In genomic region chr1:12507997-12508396, GRCm38 (mm10) we compare ENCODE assay signal across 26 mouse cellular contexts.
DNase-seq lines count a peak whose midpoint lies in the region; ATAC-seq lines count a peak whose summit lies in the region.
"Had no signal": no experiment of that assay in that cellular context is flagged by ENCODE, and none has a peak within 500 bp of the region (broad histone marks: within the 10 kb centered on the region; RNA-seq: fewer than 3 reads in every experiment).

No protein-coding gene starts in this region.

- H3K27ac ChIP-seq in embryonic facial prominence, embryonic 14.5 days (replicated peaks; ENCODE audit: low read depth, low read length), result no peak overlapping the region
- H3K27ac ChIP-seq in embryonic facial prominence, embryonic 10.5 days (replicated peaks), result no peak overlapping the region
- H3K27ac ChIP-seq in heart, embryonic 15.5 days, result no peak overlapping the region
- no peak overlapping the region for H3K27ac ChIP-seq in kidney, embryonic 15.5 days
- H3K27ac ChIP-seq in heart, embryonic 16.5 days (ENCODE audit: low read length), result no peak overlapping the region
- H3K27ac ChIP-seq: forebrain, embryonic 13.5 days; limb, embryonic 13.5 days; neural tube, embryonic 13.5 days had no signal

- WGBS in embryonic facial prominence, embryonic 14.5 days, result 40% methylated on average over 3 of the region's 3 CpGs
- WGBS in embryonic facial prominence, embryonic 10.5 days, result 59% methylated on average over 3 of the region's 3 CpGs
- WGBS in heart, embryonic 15.5 days, result 43% methylated on average over 3 of the region's 3 CpGs
- WGBS in kidney, embryonic 15.5 days, result 34% methylated on average over 3 of the region's 3 CpGs
- WGBS in heart, embryonic 16.5 days, result 52% methylated on average over 3 of the region's 3 CpGs

- H3K9me3 ChIP-seq in embryonic facial prominence, embryonic 14.5 days (ENCODE audit: control insufficient read depth, low read length), result no peaks in the 10 kb centered on the region
- peaks cover 5% of the 10 kb centered on the region; the same call in 1 of the 2 replicates for H3K9me3 ChIP-seq in embryonic facial prominence, embryonic 10.5 days
- no peaks in the 10 kb centered on the region for H3K9me3 ChIP-seq in heart, embryonic 15.5 days (replicated peaks)
- H3K9me3 ChIP-seq in kidney, embryonic 15.5 days (replicated peaks), result no peaks in the 10 kb centered on the region
- H3K9me3 ChIP-seq in heart, embryonic 16.5 days (replicated peaks; ENCODE audit: control insufficient read depth, low read length), result 0 out of 2 replicates have a peak, but pooled peaks cover 3% of the 10 kb centered on the region
- H3K9me3 ChIP-seq: forebrain, embryonic 13.5 days; limb, embryonic 13.5 days; neural tube, embryonic 13.5 days had no signal

- no peak overlapping the region for H3K9ac ChIP-seq in embryonic facial prominence, embryonic 14.5 days (ENCODE audit: low read depth, low read length)
- H3K9ac ChIP-seq in heart, embryonic 15.5 days, result no peak overlapping the region
- no peak overlapping the region for H3K9ac ChIP-seq in kidney, embryonic 15.5 days
- no peak overlapping the region for H3K9ac ChIP-seq in heart, embryonic 16.5 days (ENCODE audit: low read length)
- H3K9ac ChIP-seq: forebrain, embryonic 13.5 days; limb, embryonic 13.5 days; neural tube, embryonic 13.5 days had no signal

- H3K27me3 ChIP-seq in embryonic facial prominence, embryonic 14.5 days (replicated peaks; ENCODE audit: control insufficient read depth, insufficient read depth, low read length), result no peaks in the 10 kb centered on the region
- no peaks in the 10 kb centered on the region for H3K27me3 ChIP-seq in embryonic facial prominence, embryonic 10.5 days (replicated peaks; ENCODE audit: low read depth, poor library complexity, severe bottlenecking)
- no peaks in the 10 kb centered on the region for H3K27me3 ChIP-seq in heart, embryonic 15.5 days
- H3K27me3 ChIP-seq in kidney, embryonic 15.5 days, result no peaks in the 10 kb centered on the region
- H3K27me3 ChIP-seq in heart, embryonic 16.5 days (ENCODE audit: control insufficient read depth, insufficient read depth, low read length), result no peaks in the 10 kb centered on the region
- H3K27me3 ChIP-seq: CH12.LX; forebrain, embryonic 13.5 days; limb, embryonic 13.5 days; neural tube, embryonic 13.5 days had no signal

- no peak overlapping the region for H3K4me2 ChIP-seq in embryonic facial prominence, embryonic 14.5 days (ENCODE audit: low read depth, low read length)
- no peak overlapping the region for H3K4me2 ChIP-seq in heart, embryonic 15.5 days
- H3K4me2 ChIP-seq in kidney, embryonic 15.5 days, result no peak overlapping the region
- no peak overlapping the region for H3K4me2 ChIP-seq in heart, embryonic 16.5 days (ENCODE audit: low read depth, low read length)
- H3K4me2 ChIP-seq: forebrain, embryonic 13.5 days; limb, embryonic 13.5 days; liver, embryonic 11.5 days; neural tube, embryonic 13.5 days had no signal

- peaks cover 22% of the 10 kb centered on the region for H3K4me1 ChIP-seq in embryonic facial prominence, embryonic 14.5 days (ENCODE audit: control insufficient read depth, insufficient read depth, low read length)
- H3K4me1 ChIP-seq in embryonic facial prominence, embryonic 10.5 days, result peaks cover 9% of the 10 kb centered on the region
- H3K4me1 ChIP-seq in heart, embryonic 15.5 days (replicated peaks), result no peaks in the 10 kb centered on the region
- H3K4me1 ChIP-seq in kidney, embryonic 15.5 days, result peaks cover 4% of the 10 kb centered on the region
- no peaks in the 10 kb centered on the region for H3K4me1 ChIP-seq in heart, embryonic 16.5 days (ENCODE audit: control insufficient read depth, insufficient read depth, low read length)
- H3K4me1 ChIP-seq: forebrain, embryonic 13.5 days had no signal

- no peak for ATAC-seq in embryonic facial prominence, embryonic 14.5 days (ENCODE audit: low read depth)
- peak; percentile 62; the same call in 1 of the 2 replicates for ATAC-seq in heart, embryonic 15.5 days (replicated peaks; ENCODE audit: insufficient number of reproducible peaks, insufficient read depth, low FRiP score, low read depth)
- peak; percentile 66; the same call in 1 of the 2 replicates for ATAC-seq in kidney, embryonic 15.5 days (replicated peaks; ENCODE audit: low FRiP score)
- ATAC-seq in heart, embryonic 16.5 days (replicated peaks; ENCODE audit: extremely low read depth, insufficient read depth, low FRiP score), result peak; percentile 63
- ATAC-seq: activated CD4-positive, CD25-positive, alpha-beta regulatory T cell, adult 4 months; forebrain, embryonic 13.5 days; midbrain, embryonic 16.5 days had no signal

- H3K36me3 ChIP-seq in embryonic facial prominence, embryonic 14.5 days (ENCODE audit: control insufficient read depth, insufficient read depth, low read length), result no peaks in the 10 kb centered on the region
- no peaks in the 10 kb centered on the region for H3K36me3 ChIP-seq in embryonic facial prominence, embryonic 10.5 days (replicated peaks)
- H3K36me3 ChIP-seq in heart, embryonic 15.5 days, result no peaks in the 10 kb centered on the region
- no peaks in the 10 kb centered on the region for H3K36me3 ChIP-seq in kidney, embryonic 15.5 days
- no peaks in the 10 kb centered on the region for H3K36me3 ChIP-seq in heart, embryonic 16.5 days (ENCODE audit: control insufficient read depth, insufficient read depth)
- H3K36me3 ChIP-seq: limb, embryonic 13.5 days; neural tube, embryonic 13.5 days had no signal

- intact Hi-C loops in heart, postnatal 25 days (cut with DNase I), result no loop called here

- no peak overlapping the region for H3K4me3 ChIP-seq in embryonic facial prominence, embryonic 14.5 days (ENCODE audit: low read depth, low read length)
- no peak overlapping the region for H3K4me3 ChIP-seq in embryonic facial prominence, embryonic 10.5 days
- no peak overlapping the region for H3K4me3 ChIP-seq in heart, embryonic 15.5 days
- no peak overlapping the region for H3K4me3 ChIP-seq in kidney, embryonic 15.5 days (replicated peaks)
- H3K4me3 ChIP-seq in heart, embryonic 16.5 days (ENCODE audit: low read length), result no peak overlapping the region
- H3K4me3 ChIP-seq: forebrain, embryonic 13.5 days; limb, embryonic 13.5 days; myocyte; neural tube, embryonic 13.5 days had no signal

- DNase-seq in embryonic facial prominence, embryonic 14.5 days (ENCODE audit: low spot score), result peak; percentile 51
- no peak for DNase-seq in embryonic facial prominence, embryonic 10.5 days (ENCODE audit: low spot score)
- no peak for DNase-seq in heart, postnatal 25 days (ENCODE audit: low spot score)
- DNase-seq in kidney, postnatal 4 days, result no peak
- no peak for DNase-seq in cerebellum, adult 8-10 months
- DNase-seq: adrenal gland, adult 2 months; adrenal gland, postnatal 36 days; cerebellum, adult 18-20 months; cerebellum, postnatal 14 days; gastrocnemius, postnatal 10 days; kidney, adult 18-20 months; kidney, postnatal 36 days; lung, postnatal 36 days; retina, postnatal 1 day; right cerebral cortex, postnatal 14 days had no signal
